Mouse (Mus musculus) lung, postnatal 0 days (tissue): ENCODE measurements around the gene Asic1.

Experiments
- CTCF ChIP-seq: IDR thresholded peaks from 2 replicates; pipeline ENCODE4 v1.5.1; 2016; ENCODE audit warnings: antibody characterized with exemption, mild to moderate bottlenecking
- EP300 ChIP-seq: IDR thresholded peaks from 2 replicates; pipeline ENCODE4 v1.6.1; 2016; ENCODE audit warnings: antibody characterized with exemption, mild to moderate bottlenecking, control low read depth

GRCm38 (mm10) chr15:99717386-99718334, 47.5 kb downstream of the Asic1 start, which contains the start of gene Gpd1:
- TF ChIP-seq CTCF (no peak), EP300 (no peak)
